Mouse (Mus musculus) spleen, adult 2 months (tissue): ENCODE data around the gene Tpcn1. TPM values are rescaled to one million over a fixed set of nuclear protein-coding genes. Genes with fewer than 3 reads are reported as not detected.
A peak's percentile ranks its signal among the peaks of the same experiment; 100 is the strongest.

Experiments used
- DNase-seq, 2 experiments: peaks; one replicate each; pipeline versions ENCODE4 v3.0.0 to v3.0.0-alpha.2; 2012 to 2021; ENCODE audit warnings: low spot score in 2 of 2, low read depth in 1 of 2
- H3K27ac ChIP-seq: fragments of 200-500 bp; 2 replicates; pipeline ENCODE4 v1.5.1; 2012; ENCODE audit warnings: low read length, inconsistent platforms; ENCODE audit not compliant: insufficient read depth
- H3K27me3 ChIP-seq: fragments of 200-500 bp; 2 replicates; pipeline ENCODE4 v1.6.1; 2012; ENCODE audit warnings: mild to moderate bottlenecking, moderate library complexity, low read length, inconsistent platforms; ENCODE audit not compliant: control insufficient read depth, insufficient read depth
- H3K36me3 ChIP-seq: fragments of 200-500 bp; 2 replicates; pipeline ENCODE4 v1.6.1; 2012; ENCODE audit warnings: mild to moderate bottlenecking, low read length, inconsistent platforms; ENCODE audit not compliant: control insufficient read depth, insufficient read depth
- H3K4me1 ChIP-seq: fragments of 200-500 bp; 2 replicates; pipeline ENCODE4 v1.6.1; 2011; ENCODE audit warnings: inconsistent platforms; ENCODE audit not compliant: control insufficient read depth, insufficient read depth, insufficient read length
- H3K4me3 ChIP-seq: fragments of 200-500 bp; 2 replicates; pipeline ENCODE4 v1.5.1; 2011; ENCODE audit warnings: mild to moderate bottlenecking, inconsistent platforms; ENCODE audit not compliant: insufficient read depth, insufficient read length; ENCODE audit errors: extremely low read depth
- CTCF ChIP-seq: fragments of 200-500 bp; IDR thresholded peaks from 2 replicates; pipeline ENCODE4 v1.5.1; 2011; ENCODE audit warnings: mild to moderate bottlenecking, inconsistent platforms; ENCODE audit not compliant: insufficient read depth, insufficient read length, insufficient replicate concordance; ENCODE audit errors: extremely low read depth
- POLR2A ChIP-seq: fragments of 200-500 bp; IDR thresholded peaks from 2 replicates; pipeline ENCODE4 v1.6.1; 2011; ENCODE audit warnings: low read depth, low read length, inconsistent platforms
- WGBS: fragments of 180-500 bp; shearing (Covaris S2); methylation state at CpG from one replicate; pipeline ENCODE4 v1.1.7; 2018; 5-methylcytosine and 5-hydroxymethylcytosine counted together
- polyA plus RNA-seq: library from polyadenylated mRNA; depleted of rRNA; stranded (reverse); fragments of >200 nt; gene quantifications from 2 replicates; pipeline ENCODE4 v1.2.3, GENCODE M21; 2012

The Tpcn1 gene
- polyA plus RNA-seq, 1 experiment: 54.5 TPM

- H3K4me1 ChIP-seq: peaks cover 27% of the 10 kb centered on the region; the same call in 1 of the 2 replicates
- H3K4me3 ChIP-seq: no peak overlapping the region
- H3K27ac ChIP-seq: no peak overlapping the region
- H3K27me3 ChIP-seq: no peaks in the 10 kb centered on the region
- WGBS: 96% methylated on average over 9 of the region's 9 CpGs
- peaks cover 15% of the 10 kb centered on the region for H3K36me3 ChIP-seq
- TF ChIP-seq CTCF (no peak), POLR2A (no peak)
- no peak for DNase-seq
Observed at GRCm38 (mm10) chr5:120582002-120582401, 6.5 kb downstream of the Tpcn1 start.

GRCm38 (mm10) chr5:120579898-120580626 is 8.4 kb downstream of the Tpcn1 start:
- TF ChIP-seq POLR2A: no peak
- no peak for TF ChIP-seq CTCF
- H3K36me3 ChIP-seq: peaks cover 14% of the 10 kb centered on the region
- H3K4me1 ChIP-seq: peaks cover 28% of the 10 kb centered on the region; the same call in 1 of the 2 replicates
- no peak overlapping the region for H3K27ac ChIP-seq
- no peaks in the 10 kb centered on the region for H3K27me3 ChIP-seq
- H3K4me3 ChIP-seq: no peak overlapping the region
- DNase-seq: no peak
- 73% methylated on average over 26 of the region's 26 CpGs for WGBS

- Histone ChIP-seq H3K4me1 (peaks cover 28% of the 10 kb centered on the region; the same call in 1 of the 2 replicates), H3K36me3 (peaks cover 8% of the 10 kb centered on the region), H3K27me3 (no peaks in the 10 kb centered on the region), H3K27ac (peak overlapping the region; percentile 72), H3K4me3 (peak overlapping the region; percentile 39; the same call in 1 of the 2 replicates)
- 14% methylated on average over 26 of the region's 26 CpGs for WGBS
- TF ChIP-seq POLR2A: no peak
- no peak for TF ChIP-seq CTCF
- DNase-seq: peak in 1 of 2 experiments; percentile 34
Observed at GRCm38 (mm10) chr5:120579211-120579897, 9.1 kb downstream of the Tpcn1 start.

- DNase-seq: peak; percentile 53 to 68
- no peaks in the 10 kb centered on the region for H3K27me3 ChIP-seq
- H3K27ac ChIP-seq: peak overlapping the region; percentile 89
- H3K36me3 ChIP-seq: peaks cover 5% of the 10 kb centered on the region; the same call in 1 of the 2 replicates
- 3% methylated on average over 12 of the region's 12 CpGs for WGBS
- no peak for TF ChIP-seq CTCF
- TF ChIP-seq POLR2A: no peak
- no peak overlapping the region; the same call in 1 of the 2 replicates for H3K4me3 ChIP-seq
- peaks cover 28% of the 10 kb centered on the region; the same call in 1 of the 2 replicates for H3K4me1 ChIP-seq
Observed at GRCm38 (mm10) chr5:120578504-120579081, 9.9 kb downstream of the Tpcn1 start.

GRCm38 (mm10) chr5:120577935-120578441 is 10.5 kb downstream of the Tpcn1 start:
- Histone ChIP-seq H3K27ac (peak overlapping the region; percentile 89), H3K27me3 (no peaks in the 10 kb centered on the region), H3K4me3 (no peak overlapping the region), H3K4me1 (peaks cover 28% of the 10 kb centered on the region; the same call in 1 of the 2 replicates), H3K36me3 (peaks cover 5% of the 10 kb centered on the region; the same call in 1 of the 2 replicates)
- TF ChIP-seq CTCF: peak; percentile 26; the same call in 1 of the 2 replicates
- TF ChIP-seq POLR2A: no peak
- peak in 1 of 2 experiments; percentile 36 for DNase-seq
- WGBS: 31% methylated on average over 10 of the region's 10 CpGs

- WGBS: 29% methylated on average over 11 of the region's 11 CpGs
- H3K27ac ChIP-seq: no peak overlapping the region
- TF ChIP-seq POLR2A: no peak
- TF ChIP-seq CTCF: no peak
- peaks cover 28% of the 10 kb centered on the region; the same call in 1 of the 2 replicates for H3K4me1 ChIP-seq
- no peak overlapping the region for H3K4me3 ChIP-seq
- H3K36me3 ChIP-seq: peaks cover 2% of the 10 kb centered on the region; the same call in 1 of the 2 replicates
- no peak for DNase-seq
- H3K27me3 ChIP-seq: no peaks in the 10 kb centered on the region
Observed at GRCm38 (mm10) chr5:120576781-120577301, 11.6 kb downstream of the Tpcn1 start.
